11 mouse cellular contexts compared by ENCODE assay signal in genomic region chr2:106512338-106513024, GRCm38 (mm10).
DNase-seq lines count a peak whose midpoint lies in the region; ATAC-seq and TF ChIP-seq lines count a peak whose summit lies in the region.
"Had no signal": no experiment of that assay in that cellular context is flagged by ENCODE, and none has a peak within 500 bp of the region (broad histone marks: within the 10 kb centered on the region; RNA-seq: fewer than 3 reads in every experiment).

No protein-coding gene starts in this region.

- H3K9me3 ChIP-seq in forebrain, embryonic 16.5 days (ENCODE audit: control insufficient read depth, low read length): no peaks in the 10 kb centered on the region
- H3K9me3 ChIP-seq in limb, embryonic 12.5 days: no peaks in the 10 kb centered on the region
- H3K9me3 ChIP-seq in neural tube, embryonic 15.5 days (replicated peaks): no peaks in the 10 kb centered on the region

- TF ChIP-seq CTCF in layer of hippocampus, adult 2 months (conservative IDR thresholded peaks at IDR 0.05): no peak

- no peaks in the 10 kb centered on the region for H3K27me3 ChIP-seq in forebrain, embryonic 16.5 days (replicated peaks; ENCODE audit: control insufficient read depth, insufficient read depth, low read length)
- H3K27me3 ChIP-seq in limb, embryonic 12.5 days: no peaks in the 10 kb centered on the region
- no peaks in the 10 kb centered on the region for H3K27me3 ChIP-seq in neural tube, embryonic 15.5 days (replicated peaks)

- H3K27ac ChIP-seq in layer of hippocampus, adult 2 months: no peak overlapping the region
- H3K27ac ChIP-seq in forebrain, embryonic 16.5 days (ENCODE audit: low read length): 0 out of 2 replicates have a peak overlapping the region, but pooled peaks have one; percentile 2
- H3K27ac ChIP-seq in limb, embryonic 12.5 days: no peak overlapping the region
- peak overlapping the region; percentile 63 for H3K27ac ChIP-seq in neural tube, embryonic 15.5 days (replicated peaks)

- H3K4me2 ChIP-seq in forebrain, embryonic 16.5 days (ENCODE audit: low read length): peak overlapping the region; percentile 31
- H3K4me2 ChIP-seq in limb, embryonic 12.5 days: peak overlapping the region; percentile 33; the same call in 1 of the 2 replicates
- peak overlapping the region; percentile 37 for H3K4me2 ChIP-seq in neural tube, embryonic 15.5 days

- peak overlapping the region; percentile 35 for H3K4me3 ChIP-seq in layer of hippocampus, adult 2 months
- peak overlapping the region; percentile 11; the same call in 1 of the 2 replicates for H3K4me3 ChIP-seq in forebrain, embryonic 16.5 days (replicated peaks; ENCODE audit: low read length)
- H3K4me3 ChIP-seq in limb, embryonic 12.5 days (replicated peaks): no peak overlapping the region
- no peak overlapping the region for H3K4me3 ChIP-seq in neural tube, embryonic 15.5 days (replicated peaks)

- H3K9ac ChIP-seq in forebrain, embryonic 16.5 days (replicated peaks; ENCODE audit: low read depth, low read length): peak overlapping the region; percentile 15; the same call in 1 of the 2 replicates
- H3K9ac ChIP-seq in limb, embryonic 12.5 days (replicated peaks): no peak overlapping the region
- H3K9ac ChIP-seq in neural tube, embryonic 15.5 days (replicated peaks): 0 out of 2 replicates have a peak overlapping the region, but pooled peaks have one; percentile 9

- H3K36me3 ChIP-seq in forebrain, embryonic 16.5 days (ENCODE audit: control insufficient read depth, insufficient read depth): no peaks in the 10 kb centered on the region
- H3K36me3 ChIP-seq in limb, embryonic 12.5 days: no peaks in the 10 kb centered on the region
- no peaks in the 10 kb centered on the region for H3K36me3 ChIP-seq in neural tube, embryonic 15.5 days

- peak; percentile 89 for ATAC-seq in forebrain, embryonic 16.5 days
- ATAC-seq in limb, embryonic 12.5 days (ENCODE audit: insufficient number of reproducible peaks, insufficient read depth, low FRiP score, low TSS enrichment, low read depth): no peak
- ATAC-seq in neural tube, embryonic 15.5 days (ENCODE audit: low FRiP score): peak; percentile 87

- 23% methylated on average over 14 of the region's 14 CpGs for WGBS in forebrain, embryonic 16.5 days
- 42% methylated on average over 14 of the region's 14 CpGs for WGBS in limb, embryonic 12.5 days
- WGBS in neural tube, embryonic 15.5 days: 35% methylated on average over 14 of the region's 14 CpGs

- DNase-seq in layer of hippocampus, adult 2 months (ENCODE audit: low spot score in 2 of 2): no peak
- DNase-seq in layer of hippocampus, adult 11-12 months (ENCODE audit: low spot score): no peak
- no peak for DNase-seq in right cerebral cortex, postnatal 14 days
- no peak for DNase-seq in right cerebral cortex, adult 2 months (ENCODE audit: low spot score in 2 of 2)
- DNase-seq: adrenal gland, postnatal 14 days; gastrocnemius, postnatal 14 days; kidney, postnatal 25 days; spleen, adult 18-20 months had no signal

- peaks cover 15% of the 10 kb centered on the region for H3K4me1 ChIP-seq in forebrain, embryonic 16.5 days (replicated peaks; ENCODE audit: control insufficient read depth, insufficient read depth, low read length)
- H3K4me1 ChIP-seq in limb, embryonic 12.5 days (replicated peaks): peaks cover 12% of the 10 kb centered on the region
- peaks cover 14% of the 10 kb centered on the region for H3K4me1 ChIP-seq in neural tube, embryonic 15.5 days

Comparison
In these comparisons a context has a peak if more than half of its experiments do, and no peak if none do; other contexts are left out.
1. H3K27ac ChIP-seq: peak in forebrain, embryonic 16.5 days (single experiment) and neural tube, embryonic 15.5 days (single experiment); none in layer of hippocampus, adult 2 months (single experiment) and limb, embryonic 12.5 days (single experiment).
2. H3K4me3 ChIP-seq: peak in layer of hippocampus, adult 2 months (single experiment) and forebrain, embryonic 16.5 days (single experiment); none in limb, embryonic 12.5 days (single experiment) and neural tube, embryonic 15.5 days (single experiment).
3. Peak in every context shown above with its lines, with median percentiles within 50 percentile points of each other: H3K4me2 ChIP-seq.